Mouse (Mus musculus): Measurements from ENCODE around the gene N4bp2.

- peak; percentile 19 for TF ChIP-seq CTCF (IDR thresholded peaks at IDR 0.05; ENCODE audit: low read depth, low read length)
- no peak for TF ChIP-seq EP300 (IDR thresholded peaks at IDR 0.05; ENCODE audit: insufficient read depth, low read depth, low read length)
These were observed 830 bp downstream of the N4bp2 start for GRCm38 (mm10) chr5:65763916-65764785.
